Mouse (Mus musculus): ENCODE measurements at regions not wholly inside any gene's neighbourhood (a gene's known extent, or its start where the extent isn't known, plus 50 kb on each side); places are given as distances from the start of the nearest gene placed in this dataset.

DNA sequence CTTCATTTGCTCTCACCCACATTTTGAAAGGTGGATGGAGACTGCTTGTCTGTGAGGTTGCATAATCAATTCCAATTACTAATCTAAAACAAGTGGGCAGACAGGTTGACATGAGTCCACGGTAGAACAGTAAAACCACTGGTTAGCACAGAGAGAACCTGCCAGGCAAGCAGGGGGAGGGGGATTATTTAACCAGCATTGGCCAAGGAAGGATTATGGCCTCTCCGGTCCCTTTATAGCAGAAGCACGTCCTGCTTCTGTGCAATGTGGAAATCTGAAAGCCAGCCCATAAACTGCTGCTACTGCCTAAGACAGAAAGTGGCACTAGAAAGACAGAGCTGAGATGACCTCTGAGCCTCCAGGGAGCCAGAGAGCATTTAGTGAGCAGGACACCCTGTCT lies 285.5 kb downstream of the Cog6 start:
- Histone ChIP-seq H3K4me2 (no peak overlapping the region), H3K9ac (no peak overlapping the region), H3K4me3 (replicated peaks) (no peak overlapping the region), H3K4me1 (replicated peaks) (no peaks in the 10 kb centered on the region), H3K27me3 (no peaks in the 10 kb centered on the region), H3K9me3 (replicated peaks) (no peaks in the 10 kb centered on the region), H3K36me3 (replicated peaks) (no peaks in the 10 kb centered on the region), H3K27ac (replicated peaks) (no peak overlapping the region)
- no peak for ATAC-seq (ENCODE audit: insufficient read depth)
- WGBS (ENCODE audit: insufficient replicate concordance), result 66% methylated on average over 3 of the region's 3 CpGs

DNA sequence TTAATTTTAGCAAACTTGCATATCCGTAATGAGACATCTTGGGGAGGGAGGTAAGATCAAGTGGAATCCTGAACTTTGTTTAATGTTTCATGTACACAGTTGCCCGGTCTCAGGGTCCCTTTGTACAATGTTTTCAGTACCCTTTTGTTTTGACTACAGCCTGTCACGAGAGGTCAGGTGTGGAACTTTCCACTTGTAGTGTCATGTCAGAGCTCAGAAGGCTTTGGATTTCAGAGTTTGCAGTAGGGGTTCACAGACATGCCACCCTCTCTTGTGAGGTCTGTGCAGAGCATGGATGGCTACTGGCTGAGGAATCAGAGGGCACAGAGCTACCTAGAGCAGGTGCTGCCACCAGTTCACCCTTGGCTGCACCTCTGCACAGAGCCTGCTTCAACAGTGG lies 287.3 kb downstream of the Cog6 start:
- no peak overlapping the region for H3K9ac ChIP-seq
- H3K27ac ChIP-seq (replicated peaks), result no peak overlapping the region
- H3K9me3 ChIP-seq (replicated peaks), result no peaks in the 10 kb centered on the region
- ATAC-seq (ENCODE audit: insufficient read depth), result no peak
- no peaks in the 10 kb centered on the region for H3K36me3 ChIP-seq (replicated peaks)
- H3K4me3 ChIP-seq (replicated peaks), result no peak overlapping the region
- no peaks in the 10 kb centered on the region for H3K27me3 ChIP-seq
- H3K4me1 ChIP-seq (replicated peaks), result no peaks in the 10 kb centered on the region
- H3K4me2 ChIP-seq, result no peak overlapping the region
- WGBS (ENCODE audit: insufficient replicate concordance), result 61% methylated on average over 3 of the region's 3 CpGs

GRCm38 (mm10) chr3:52728860-52729259 lies 288.2 kb downstream of the Cog6 start:
- ATAC-seq (ENCODE audit: insufficient read depth), result peak; percentile 56
- no peak overlapping the region for H3K9ac ChIP-seq
- H3K27me3 ChIP-seq, result no peaks in the 10 kb centered on the region
- H3K27ac ChIP-seq (replicated peaks), result no peak overlapping the region
- H3K4me3 ChIP-seq (replicated peaks), result no peak overlapping the region
- H3K4me2 ChIP-seq, result no peak overlapping the region
- WGBS (ENCODE audit: insufficient replicate concordance), result 4% methylated on average over 6 of the region's 6 CpGs
- H3K36me3 ChIP-seq (replicated peaks), result no peaks in the 10 kb centered on the region
- no peaks in the 10 kb centered on the region for H3K9me3 ChIP-seq (replicated peaks)
- H3K4me1 ChIP-seq (replicated peaks), result no peaks in the 10 kb centered on the region

- Histone ChIP-seq H3K36me3 (replicated peaks) (no peaks in the 10 kb centered on the region), H3K27me3 (no peaks in the 10 kb centered on the region), H3K9ac (no peak overlapping the region), H3K4me2 (no peak overlapping the region), H3K4me1 (replicated peaks) (no peaks in the 10 kb centered on the region), H3K9me3 (replicated peaks) (no peaks in the 10 kb centered on the region), H3K4me3 (replicated peaks) (no peak overlapping the region), H3K27ac (replicated peaks) (no peak overlapping the region)
- no peak for ATAC-seq (ENCODE audit: insufficient read depth)
- 72% methylated on average over 5 of the region's 5 CpGs for WGBS (ENCODE audit: insufficient replicate concordance)
Measured at GRCm38 (mm10) chr3:52728426-52728825, 288.6 kb downstream of the Cog6 start.

DNA sequence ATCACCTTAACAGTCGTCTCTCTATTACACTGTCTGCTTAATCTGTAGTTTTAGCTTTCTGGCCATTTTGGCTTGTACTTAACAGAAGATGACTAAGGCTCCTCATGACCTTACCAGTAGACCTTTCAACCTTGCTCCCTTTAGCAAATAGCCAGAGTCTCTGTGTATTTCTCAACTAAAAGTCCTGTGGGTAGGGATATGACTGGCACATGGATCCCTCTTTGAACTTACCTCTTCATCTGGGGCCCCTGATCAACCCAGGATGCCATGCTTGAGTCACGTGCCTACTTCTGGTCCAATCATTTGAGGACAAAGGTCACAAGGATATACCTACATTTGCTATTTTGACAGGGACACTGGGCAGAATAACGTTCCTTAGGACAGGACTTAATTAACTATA lies 292.7 kb downstream of the Cog6 start:
- 55% methylated on average over 3 of the region's 3 CpGs for WGBS (ENCODE audit: insufficient replicate concordance)
- ATAC-seq (ENCODE audit: insufficient read depth), result no peak
- no peak overlapping the region for H3K4me3 ChIP-seq (replicated peaks)
- no peak overlapping the region for H3K4me2 ChIP-seq
- H3K27ac ChIP-seq (replicated peaks), result no peak overlapping the region
- H3K9ac ChIP-seq, result no peak overlapping the region
- no peaks in the 10 kb centered on the region for H3K27me3 ChIP-seq
- H3K36me3 ChIP-seq (replicated peaks), result no peaks in the 10 kb centered on the region
- no peaks in the 10 kb centered on the region for H3K9me3 ChIP-seq (replicated peaks)
- H3K4me1 ChIP-seq (replicated peaks), result no peaks in the 10 kb centered on the region

- Histone ChIP-seq H3K27ac (replicated peaks) (no peak overlapping the region), H3K4me1 (replicated peaks) (no peaks in the 10 kb centered on the region), H3K36me3 (replicated peaks) (no peaks in the 10 kb centered on the region), H3K4me3 (replicated peaks) (no peak overlapping the region), H3K9ac (no peak overlapping the region), H3K4me2 (no peak overlapping the region), H3K27me3 (no peaks in the 10 kb centered on the region), H3K9me3 (replicated peaks) (no peaks in the 10 kb centered on the region)
- ATAC-seq (ENCODE audit: insufficient read depth), result no peak
- WGBS (ENCODE audit: insufficient replicate concordance), result 64% methylated on average over 2 of the region's 2 CpGs
Measured at GRCm38 (mm10) chr3:52722946-52723345, 294.1 kb downstream of the Cog6 start.

DNA sequence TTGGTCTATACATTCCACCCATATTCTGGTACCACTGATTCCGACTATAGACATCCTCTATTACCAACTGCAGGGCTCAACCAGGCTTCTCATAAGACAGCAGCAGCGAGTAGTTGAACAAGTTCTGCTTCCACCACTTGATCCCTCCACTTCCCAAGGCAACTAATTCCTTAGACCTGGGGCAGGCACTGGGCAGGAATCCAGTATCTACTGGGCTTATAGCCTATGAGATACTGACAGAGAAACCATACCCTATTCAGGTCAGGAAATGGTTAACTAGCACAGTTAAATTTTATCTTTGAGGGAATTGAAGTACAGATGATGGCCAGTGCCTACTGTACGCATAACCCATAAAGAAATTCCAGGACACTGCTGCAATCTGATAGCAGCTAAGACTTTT lies 297.9 kb downstream of the Cog6 start:
- H3K4me2 ChIP-seq, result no peak overlapping the region
- no peak for ATAC-seq (ENCODE audit: insufficient read depth)
- H3K27ac ChIP-seq (replicated peaks), result no peak overlapping the region
- H3K27me3 ChIP-seq, result no peaks in the 10 kb centered on the region
- H3K4me3 ChIP-seq (replicated peaks), result no peak overlapping the region
- no peaks in the 10 kb centered on the region for H3K36me3 ChIP-seq (replicated peaks)
- no peaks in the 10 kb centered on the region for H3K9me3 ChIP-seq (replicated peaks)
- H3K9ac ChIP-seq, result no peak overlapping the region
- 56% methylated on average over 3 of the region's 3 CpGs for WGBS (ENCODE audit: insufficient replicate concordance)
- H3K4me1 ChIP-seq (replicated peaks), result no peaks in the 10 kb centered on the region

DNA sequence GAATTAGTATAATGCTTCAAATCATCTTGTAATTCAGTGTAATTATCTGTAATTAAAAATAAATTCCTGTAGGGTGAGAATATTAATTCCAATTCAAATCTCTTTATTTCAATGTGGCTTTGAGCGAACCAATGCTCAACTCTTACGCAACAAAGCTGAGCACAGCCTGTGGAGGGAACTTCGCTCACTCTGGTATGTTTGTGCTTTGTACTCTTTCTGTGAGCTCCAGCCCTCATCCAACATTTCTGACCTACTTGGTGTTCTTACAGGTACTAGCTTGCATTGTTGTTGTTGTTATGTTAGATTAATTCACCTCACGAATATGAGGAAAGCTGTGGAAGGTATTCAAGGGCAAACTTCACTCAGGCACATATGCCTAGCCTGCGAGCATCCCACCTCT lies 299.7 kb downstream of the Cog6 start:
- Histone ChIP-seq H3K9ac (no peak overlapping the region), H3K4me3 (replicated peaks) (no peak overlapping the region), H3K4me1 (replicated peaks) (no peaks in the 10 kb centered on the region), H3K9me3 (replicated peaks) (no peaks in the 10 kb centered on the region), H3K36me3 (replicated peaks) (no peaks in the 10 kb centered on the region), H3K27me3 (no peaks in the 10 kb centered on the region), H3K4me2 (no peak overlapping the region), H3K27ac (replicated peaks) (no peak overlapping the region)
- ATAC-seq (ENCODE audit: insufficient read depth), result no peak
- WGBS (ENCODE audit: insufficient replicate concordance), result 62% methylated on average over 5 of the region's 5 CpGs

- no peak overlapping the region for H3K9ac ChIP-seq
- no peaks in the 10 kb centered on the region for H3K9me3 ChIP-seq (replicated peaks)
- no peak overlapping the region for H3K4me3 ChIP-seq (replicated peaks)
- H3K27me3 ChIP-seq, result no peaks in the 10 kb centered on the region
- H3K4me1 ChIP-seq (replicated peaks), result no peaks in the 10 kb centered on the region; the same call in 1 of the 2 replicates
- ATAC-seq (ENCODE audit: insufficient read depth), result no peak
- 63% methylated on average over 5 of the region's 5 CpGs for WGBS (ENCODE audit: insufficient replicate concordance)
- no peak overlapping the region for H3K27ac ChIP-seq (replicated peaks)
- no peaks in the 10 kb centered on the region for H3K36me3 ChIP-seq (replicated peaks)
- H3K4me2 ChIP-seq, result no peak overlapping the region
Measured at GRCm38 (mm10) chr3:52712151-52712550, 304.9 kb downstream of the Cog6 start.

GRCm38 (mm10) chr3:52711133-52711532 lies 305.9 kb downstream of the Cog6 start:
- Histone ChIP-seq H3K9me3 (replicated peaks) (no peaks in the 10 kb centered on the region), H3K27ac (replicated peaks) (no peak overlapping the region), H3K4me1 (replicated peaks) (no peaks in the 10 kb centered on the region; the same call in 1 of the 2 replicates), H3K4me3 (replicated peaks) (no peak overlapping the region), H3K9ac (no peak overlapping the region), H3K36me3 (replicated peaks) (no peaks in the 10 kb centered on the region), H3K4me2 (no peak overlapping the region), H3K27me3 (no peaks in the 10 kb centered on the region)
- no peak for ATAC-seq (ENCODE audit: insufficient read depth)
- WGBS (ENCODE audit: insufficient replicate concordance), result 56% methylated on average over 9 of the region's 9 CpGs

DNA sequence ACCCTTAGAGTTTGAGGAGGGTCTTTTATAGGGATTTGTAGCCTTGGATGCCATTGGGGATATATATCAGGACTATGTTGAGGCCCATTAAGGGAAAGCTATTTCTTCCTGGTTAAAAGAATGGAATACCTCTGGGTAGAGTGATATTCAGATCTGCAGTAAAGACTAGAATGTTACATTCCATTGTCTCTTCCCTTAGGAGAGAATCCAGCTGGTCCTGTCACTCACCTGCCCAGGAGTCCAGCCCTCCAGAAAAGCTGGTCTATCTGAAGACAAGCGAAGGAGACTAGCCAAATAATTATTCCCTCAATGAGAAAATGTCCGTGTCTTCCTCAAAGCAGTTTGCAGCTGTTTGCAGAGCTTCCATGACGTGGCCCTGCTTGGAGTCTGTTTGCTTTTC lies 308.3 kb downstream of the Cog6 start:
- no peak for ATAC-seq (ENCODE audit: insufficient read depth)
- Histone ChIP-seq H3K4me3 (replicated peaks) (no peak overlapping the region), H3K9me3 (replicated peaks) (no peaks in the 10 kb centered on the region), H3K36me3 (replicated peaks) (no peaks in the 10 kb centered on the region), H3K4me1 (replicated peaks) (no peaks in the 10 kb centered on the region; the same call in 1 of the 2 replicates), H3K27me3 (no peaks in the 10 kb centered on the region), H3K27ac (replicated peaks) (no peak overlapping the region), H3K4me2 (no peak overlapping the region), H3K9ac (no peak overlapping the region)
- 49% methylated on average over 3 of the region's 3 CpGs for WGBS (ENCODE audit: insufficient replicate concordance)

DNA sequence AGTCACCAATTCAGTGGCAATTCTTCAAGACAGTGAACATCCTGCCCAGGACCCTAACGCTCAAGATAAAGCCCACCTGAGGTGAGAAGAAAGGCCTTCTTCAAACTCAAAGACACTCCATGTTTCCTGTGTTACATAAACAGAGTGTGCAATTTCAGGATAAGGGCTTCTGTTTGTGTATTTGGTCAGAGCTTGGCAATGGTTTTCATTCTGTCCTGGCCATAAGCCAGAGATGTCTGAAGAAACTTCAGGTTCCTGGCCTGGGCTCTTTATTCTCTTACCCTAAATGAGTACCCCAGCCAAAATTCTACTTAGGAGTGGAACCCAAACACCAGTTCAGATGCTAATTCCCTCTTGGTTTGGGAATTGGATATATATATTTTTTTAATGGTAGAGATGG lies 308.7 kb downstream of the Cog6 start:
- 38% methylated on average over 1 of the region's 1 CpGs for WGBS (ENCODE audit: insufficient replicate concordance)
- H3K9ac ChIP-seq, result no peak overlapping the region
- no peak for ATAC-seq (ENCODE audit: insufficient read depth)

More for the DNA sequence above, 308.7 kb downstream of the Cog6 start:
- Histone ChIP-seq H3K36me3 (replicated peaks) (no peaks in the 10 kb centered on the region), H3K27me3 (no peaks in the 10 kb centered on the region), H3K27ac (replicated peaks) (no peak overlapping the region), H3K4me1 (replicated peaks) (no peaks in the 10 kb centered on the region; the same call in 1 of the 2 replicates), H3K9me3 (replicated peaks) (no peaks in the 10 kb centered on the region), H3K4me3 (replicated peaks) (no peak overlapping the region), H3K4me2 (no peak overlapping the region)

All from liver, embryonic 15.5 days (tissue).